Mouse (Mus musculus): ENCODE data around the gene Ptpn3.

Ptpn3 gene

GRCm38 (mm10) chr4:57262451-57262850 lies 39.2 kb downstream of the Ptpn3 start:
- no peak for DNase-seq (ENCODE audit: low spot score)

- DNase-seq (ENCODE audit: low spot score), result no peak
Measured at GRCm38 (mm10) chr4:57261813-57262212, 39.8 kb downstream of the Ptpn3 start.

GRCm38 (mm10) chr4:57258159-57259035 lies 43.2 kb downstream of the Ptpn3 start:
- DNase-seq (ENCODE audit: low spot score), result no peak

GRCm38 (mm10) chr4:57257409-57257808 lies 44.2 kb downstream of the Ptpn3 start:
- no peak for DNase-seq (ENCODE audit: low spot score)

- no peak for DNase-seq (ENCODE audit: low spot score)
Measured at GRCm38 (mm10) chr4:57256761-57257160, 44.9 kb downstream of the Ptpn3 start.

GRCm38 (mm10) chr4:57254412-57254811 lies 47.2 kb downstream of the Ptpn3 start:
- DNase-seq (ENCODE audit: low spot score), result no peak

GRCm38 (mm10) chr4:57250636-57251035 lies 51.0 kb downstream of the Ptpn3 start:
- DNase-seq (ENCODE audit: low spot score), result no peak

- no peak for DNase-seq (ENCODE audit: low spot score)
Measured at GRCm38 (mm10) chr4:57249108-57249507, 52.5 kb downstream of the Ptpn3 start.

GRCm38 (mm10) chr4:57244874-57245273 lies 56.8 kb downstream of the Ptpn3 start:
- DNase-seq (ENCODE audit: low spot score), result no peak

GRCm38 (mm10) chr4:57243312-57243711 lies 58.3 kb downstream of the Ptpn3 start:
- no peak for DNase-seq (ENCODE audit: low spot score)

- DNase-seq (ENCODE audit: low spot score), result no peak
Measured at GRCm38 (mm10) chr4:57240934-57241333, 60.7 kb downstream of the Ptpn3 start.

- DNase-seq (ENCODE audit: low spot score), result peak; percentile 15
Measured at GRCm38 (mm10) chr4:57240100-57240499, 61.5 kb downstream of the Ptpn3 start.

GRCm38 (mm10) chr4:57239112-57239511 lies 62.5 kb downstream of the Ptpn3 start:
- no peak for DNase-seq (ENCODE audit: low spot score)

- DNase-seq (ENCODE audit: low spot score), result no peak
Measured at GRCm38 (mm10) chr4:57238118-57238517, 63.5 kb downstream of the Ptpn3 start.

- DNase-seq (ENCODE audit: low spot score), result no peak
Measured at GRCm38 (mm10) chr4:57236513-57236912, 65.1 kb downstream of the Ptpn3 start.

GRCm38 (mm10) chr4:57235741-57236140 lies 65.9 kb downstream of the Ptpn3 start:
- no peak for DNase-seq (ENCODE audit: low spot score)

- DNase-seq (ENCODE audit: low spot score), result no peak
Measured at GRCm38 (mm10) chr4:57234348-57234747, 67.3 kb downstream of the Ptpn3 start.

GRCm38 (mm10) chr4:57232439-57232838 lies 69.2 kb downstream of the Ptpn3 start:
- DNase-seq (ENCODE audit: low spot score), result no peak

- DNase-seq (ENCODE audit: low spot score), result peak; percentile 19
Measured at GRCm38 (mm10) chr4:57231323-57231722, 70.3 kb downstream of the Ptpn3 start.

- no peak for DNase-seq (ENCODE audit: low spot score)
Measured at GRCm38 (mm10) chr4:57230341-57230740, 71.3 kb downstream of the Ptpn3 start.

- DNase-seq (ENCODE audit: low spot score), result no peak
Measured at GRCm38 (mm10) chr4:57228601-57229520, 72.8 kb downstream of the Ptpn3 start.

- no peak for DNase-seq (ENCODE audit: low spot score)
Measured at GRCm38 (mm10) chr4:57224776-57225175, 76.9 kb downstream of the Ptpn3 start.

GRCm38 (mm10) chr4:57217746-57218145 lies 83.9 kb downstream of the Ptpn3 start:
- no peak for DNase-seq (ENCODE audit: low spot score)

Measured in urinary bladder, postnatal 14 days (tissue).